In genomic region chr3:86020921-86021650, GRCm38 (mm10) we compare ENCODE assay signal across 24 mouse cellular contexts. TPM values are rescaled to one million over a fixed set of nuclear protein-coding genes. Genes with fewer than 3 reads are reported as not detected.
"Had no signal": no experiment of that assay in that cellular context is flagged by ENCODE, and none has a peak within 500 bp of the region (broad histone marks: within the 10 kb centered on the region; RNA-seq: fewer than 3 reads in every experiment).

No protein-coding gene starts in this region.

- H3K36me3 ChIP-seq: limb, embryonic 10.5 days; limb, embryonic 13.5 days; lung, embryonic 15.5 days; midbrain, embryonic 12.5 days; midbrain, embryonic 15.5 days; neural tube, embryonic 12.5 days; neural tube, embryonic 15.5 days; stomach, embryonic 15.5 days had no signal

- H3K27me3 ChIP-seq: kidney, embryonic 15.5 days; limb, embryonic 13.5 days; liver, embryonic 12.5 days; liver, embryonic 15.5 days; lung, embryonic 15.5 days; midbrain, embryonic 12.5 days; midbrain, embryonic 15.5 days; neural tube, embryonic 12.5 days; neural tube, embryonic 15.5 days; stomach, embryonic 15.5 days had no signal

- DNase-seq: kidney, adult 8-10 months; kidney, postnatal 10 days; kidney, postnatal 36 days; liver; lung, adult 18-20 months; lung, postnatal 10 days; lung, postnatal 36 days; right cerebral cortex, postnatal 14 days; right cerebral cortex, postnatal 4 days; spleen, adult 18-20 months; thymus, adult 18-20 months; thymus, postnatal 36 days had no signal

- H3K27ac ChIP-seq: kidney, embryonic 15.5 days; limb, embryonic 10.5 days; limb, embryonic 13.5 days; liver, embryonic 12.5 days; liver, embryonic 15.5 days; lung, embryonic 15.5 days; midbrain, embryonic 12.5 days; midbrain, embryonic 15.5 days; neural tube, embryonic 12.5 days; neural tube, embryonic 15.5 days; stomach, embryonic 15.5 days had no signal

- ATAC-seq: liver, embryonic 12.5 days; midbrain, embryonic 15.5 days had no signal

- H3K4me1 ChIP-seq: kidney, embryonic 15.5 days; lung, embryonic 15.5 days; midbrain, embryonic 12.5 days; midbrain, embryonic 15.5 days; neural tube, embryonic 12.5 days; stomach, embryonic 15.5 days had no signal

- H3K4me3 ChIP-seq: kidney, embryonic 15.5 days; limb, embryonic 10.5 days; limb, embryonic 13.5 days; liver, embryonic 12.5 days; liver, embryonic 15.5 days; lung, embryonic 15.5 days; midbrain, embryonic 12.5 days; midbrain, embryonic 15.5 days; neural tube, embryonic 12.5 days; neural tube, embryonic 15.5 days; stomach, embryonic 15.5 days had no signal

RNA-seq across cellular contexts. Expression of gene Prss48, which starts 18.8 kb away (rescaled TPM):
- polyA plus RNA-seq: limb, embryonic 10.5 days; limb, embryonic 13.5 days; liver, embryonic 12.5 days; liver, embryonic 15.5 days; lung, embryonic 15.5 days; midbrain, embryonic 12.5 days; midbrain, embryonic 15.5 days; neural tube, embryonic 12.5 days; neural tube, embryonic 15.5 days; stomach, embryonic 15.5 days; urinary bladder, adult 2 months had no signal
